Mouse (Mus musculus): ENCODE data around the gene Pram1. TPM values are rescaled to one million over a fixed set of nuclear protein-coding genes. Genes with fewer than 3 reads are reported as not detected.

Gene Pram1
- polyA plus RNA-seq, 1 experiment: 1.3 TPM

- no peaks in the 10 kb centered on the region for H3K4me1 ChIP-seq (ENCODE audit: control insufficient read depth, insufficient read depth, insufficient read length, low read length)
- no peak overlapping the region for H3K27ac ChIP-seq (ENCODE audit: insufficient read depth, low read depth, low read length)
- WGBS: 37% methylated on average over 3 of the region's 3 CpGs
- H3K4me3 ChIP-seq (ENCODE audit: low read depth, low read length): no peak overlapping the region
- H3K36me3 ChIP-seq (ENCODE audit: control insufficient read depth, insufficient read depth, low read length): peaks cover 52% of the 10 kb centered on the region
- TF ChIP-seq CTCF (IDR thresholded peaks at IDR 0.05; ENCODE audit: extremely low read depth, insufficient read length, insufficient replicate concordance, low read depth, low read length) (no peak), POLR2A (IDR thresholded peaks at IDR 0.05; ENCODE audit: low read depth, low read length) (no peak)
- H3K27me3 ChIP-seq (ENCODE audit: control insufficient read depth, insufficient read depth, low read length): no peaks in the 10 kb centered on the region
These were observed 29.0 kb downstream of the Pram1 start for GRCm38 (mm10) chr17:33666813-33667212.

DNA sequence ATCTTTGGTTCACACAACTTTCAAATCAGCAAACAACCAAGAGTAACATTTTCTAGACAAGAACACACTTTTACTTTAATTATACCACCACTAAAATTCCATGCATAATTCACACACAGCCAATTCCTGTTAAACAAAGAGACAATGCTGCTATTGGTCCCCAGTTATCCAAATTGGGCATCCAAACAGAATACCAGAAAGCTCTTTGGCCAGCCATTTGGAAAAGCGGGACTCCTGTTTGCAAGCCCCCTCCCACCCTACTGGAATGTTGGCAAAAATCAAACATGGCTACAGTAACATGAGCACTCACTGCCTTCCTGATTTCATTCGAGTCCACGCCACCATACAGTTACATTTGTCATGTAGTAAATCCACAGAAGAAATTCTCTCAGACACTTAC lies 31.8 kb downstream of the Pram1 start:
- no peak for TF ChIP-seq CTCF (IDR thresholded peaks at IDR 0.05; ENCODE audit: extremely low read depth, insufficient read length, insufficient replicate concordance, low read depth, low read length)
- no peak for TF ChIP-seq POLR2A (IDR thresholded peaks at IDR 0.05; ENCODE audit: low read depth, low read length)

DNA sequence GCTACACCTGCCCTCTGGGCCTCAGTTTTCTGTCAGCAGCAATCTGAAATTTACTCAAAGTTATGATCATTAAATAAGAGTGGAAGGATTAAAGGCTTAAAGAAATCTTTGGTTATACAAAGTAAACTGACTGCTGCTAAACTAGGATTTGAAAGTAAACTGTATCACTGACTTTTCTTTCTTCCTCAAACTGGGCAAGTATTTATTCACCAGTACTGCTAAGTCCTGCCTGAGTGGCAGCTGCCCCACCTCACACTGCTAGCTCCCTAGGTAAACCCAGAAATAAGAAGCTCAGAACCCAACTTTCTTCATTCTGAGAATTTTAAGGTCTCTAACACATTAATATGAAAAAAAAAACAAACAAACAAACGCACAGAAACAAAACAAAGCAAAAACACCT lies 36.0 kb downstream of the Pram1 start:
- H3K36me3 ChIP-seq (ENCODE audit: control insufficient read depth, insufficient read depth, low read length): peaks cover 28% of the 10 kb centered on the region
- no peak overlapping the region for H3K27ac ChIP-seq (ENCODE audit: insufficient read depth, low read depth, low read length)
- WGBS: 71% methylated on average over 1 of the region's 1 CpGs
- peaks cover 3% of the 10 kb centered on the region; the same call in 1 of the 2 replicates for H3K4me1 ChIP-seq (ENCODE audit: control insufficient read depth, insufficient read depth, insufficient read length, low read length)
- no peak overlapping the region for H3K4me3 ChIP-seq (ENCODE audit: low read depth, low read length)
- no peaks in the 10 kb centered on the region for H3K27me3 ChIP-seq (ENCODE audit: control insufficient read depth, insufficient read depth, low read length)
- TF ChIP-seq POLR2A (IDR thresholded peaks at IDR 0.05; ENCODE audit: low read depth, low read length) (no peak), CTCF (IDR thresholded peaks at IDR 0.05; ENCODE audit: extremely low read depth, insufficient read length, insufficient replicate concordance, low read depth, low read length) (no peak)

More for the DNA sequence above, 31.8 kb downstream of the Pram1 start:
- no peak overlapping the region for H3K27ac ChIP-seq (ENCODE audit: insufficient read depth, low read depth, low read length)
- no peaks in the 10 kb centered on the region for H3K4me1 ChIP-seq (ENCODE audit: control insufficient read depth, insufficient read depth, insufficient read length, low read length)
- peaks cover 42% of the 10 kb centered on the region for H3K36me3 ChIP-seq (ENCODE audit: control insufficient read depth, insufficient read depth, low read length)
- 89% methylated on average over 3 of the region's 3 CpGs for WGBS
- no peak overlapping the region for H3K4me3 ChIP-seq (ENCODE audit: low read depth, low read length)
- H3K27me3 ChIP-seq (ENCODE audit: control insufficient read depth, insufficient read depth, low read length): no peaks in the 10 kb centered on the region

DNA sequence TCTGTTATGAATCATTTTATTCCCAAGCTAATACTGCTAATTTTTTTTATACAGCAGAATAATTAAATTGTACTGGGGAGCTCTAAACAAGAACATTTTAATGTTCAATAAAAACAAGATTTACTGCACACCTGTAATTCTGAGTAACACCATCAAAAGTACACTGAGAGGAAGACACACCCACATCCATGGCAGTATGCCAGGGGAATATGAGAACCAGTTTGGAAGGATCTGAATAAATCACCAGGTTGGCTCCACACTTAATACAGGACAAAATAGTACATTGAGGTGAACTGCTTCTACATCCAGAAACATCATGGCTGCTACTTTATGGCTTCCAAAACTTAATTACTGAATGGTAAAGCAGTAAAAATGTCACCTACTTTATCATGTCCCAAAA lies 37.6 kb downstream of the Pram1 start:
- H3K27ac ChIP-seq (ENCODE audit: insufficient read depth, low read depth, low read length): no peak overlapping the region
- no peak overlapping the region for H3K4me3 ChIP-seq (ENCODE audit: low read depth, low read length)

GRCm38 (mm10) chr17:33676086-33676485 lies 38.2 kb downstream of the Pram1 start:
- Histone ChIP-seq H3K4me3 (ENCODE audit: low read depth, low read length) (no peak overlapping the region), H3K27ac (ENCODE audit: insufficient read depth, low read depth, low read length) (no peak overlapping the region), H3K27me3 (ENCODE audit: control insufficient read depth, insufficient read depth, low read length) (no peaks in the 10 kb centered on the region), H3K4me1 (ENCODE audit: control insufficient read depth, insufficient read depth, insufficient read length, low read length) (peaks cover 5% of the 10 kb centered on the region; the same call in 1 of the 2 replicates), H3K36me3 (ENCODE audit: control insufficient read depth, insufficient read depth, low read length) (peaks cover 18% of the 10 kb centered on the region)
- TF ChIP-seq CTCF (IDR thresholded peaks at IDR 0.05; ENCODE audit: extremely low read depth, insufficient read length, insufficient replicate concordance, low read depth, low read length) (no peak), POLR2A (IDR thresholded peaks at IDR 0.05; ENCODE audit: low read depth, low read length) (no peak)
- WGBS: 85% methylated on average over 2 of the region's 2 CpGs

More for the DNA sequence above, 37.6 kb downstream of the Pram1 start:
- no peak for TF ChIP-seq POLR2A (IDR thresholded peaks at IDR 0.05; ENCODE audit: low read depth, low read length)
- TF ChIP-seq CTCF (IDR thresholded peaks at IDR 0.05; ENCODE audit: extremely low read depth, insufficient read length, insufficient replicate concordance, low read depth, low read length): no peak
- H3K36me3 ChIP-seq (ENCODE audit: control insufficient read depth, insufficient read depth, low read length): peaks cover 19% of the 10 kb centered on the region
- no peaks in the 10 kb centered on the region for H3K27me3 ChIP-seq (ENCODE audit: control insufficient read depth, insufficient read depth, low read length)
- H3K4me1 ChIP-seq (ENCODE audit: control insufficient read depth, insufficient read depth, insufficient read length, low read length): peaks cover 5% of the 10 kb centered on the region; the same call in 1 of the 2 replicates

DNA sequence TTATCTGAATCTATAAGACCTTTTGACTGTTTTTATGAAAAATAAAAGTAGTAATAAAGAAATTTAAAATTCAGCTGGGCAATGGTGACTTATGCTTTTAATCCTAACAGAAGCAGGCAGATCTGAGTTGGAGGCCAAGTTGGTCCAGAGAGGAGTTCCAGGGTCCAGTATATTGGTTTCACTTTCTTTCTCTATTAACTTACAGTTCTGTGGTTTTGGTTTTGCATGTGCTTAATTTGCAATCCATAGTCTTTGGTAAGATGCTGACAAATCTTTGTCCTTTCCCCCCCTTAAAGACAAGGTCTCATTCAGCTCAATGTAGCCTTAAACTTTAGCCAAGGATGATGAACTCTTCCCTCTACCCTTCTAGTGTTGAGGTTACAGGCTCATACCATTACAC lies 40.9 kb downstream of the Pram1 start:
- no peaks in the 10 kb centered on the region for H3K27me3 ChIP-seq (ENCODE audit: control insufficient read depth, insufficient read depth, low read length)
- H3K27ac ChIP-seq (ENCODE audit: insufficient read depth, low read depth, low read length): no peak overlapping the region
- TF ChIP-seq CTCF (IDR thresholded peaks at IDR 0.05; ENCODE audit: extremely low read depth, insufficient read length, insufficient replicate concordance, low read depth, low read length): no peak
- TF ChIP-seq POLR2A (IDR thresholded peaks at IDR 0.05; ENCODE audit: low read depth, low read length): no peak
- H3K4me3 ChIP-seq (ENCODE audit: low read depth, low read length): no peak overlapping the region
- peaks cover 13% of the 10 kb centered on the region for H3K36me3 ChIP-seq (ENCODE audit: control insufficient read depth, insufficient read depth, low read length)
- H3K4me1 ChIP-seq (ENCODE audit: control insufficient read depth, insufficient read depth, insufficient read length, low read length): peaks cover 15% of the 10 kb centered on the region; the same call in 1 of the 2 replicates

DNA sequence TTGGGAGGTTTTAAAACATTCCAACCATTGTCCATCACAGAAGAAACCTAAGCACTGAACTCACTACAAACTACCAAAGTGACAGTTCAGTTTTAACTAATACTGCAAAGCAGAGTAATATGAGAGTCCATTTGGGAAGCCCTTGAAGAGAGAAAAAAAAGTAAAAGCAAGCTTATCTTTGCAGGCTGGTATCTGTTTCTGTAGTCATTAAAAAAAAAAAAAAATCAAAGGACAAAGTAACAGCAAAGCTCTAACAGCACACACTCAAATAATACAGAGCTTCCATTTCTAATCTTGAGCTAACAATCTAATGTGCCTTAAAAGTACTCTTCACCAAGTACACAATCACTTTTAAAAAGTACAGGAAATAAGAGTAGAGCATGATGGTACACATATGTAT lies 43.9 kb downstream of the Pram1 start:
- Histone ChIP-seq H3K27ac (ENCODE audit: insufficient read depth, low read depth, low read length) (0 out of 2 replicates have a peak overlapping the region, but pooled peaks have one; percentile 34), H3K36me3 (ENCODE audit: control insufficient read depth, insufficient read depth, low read length) (peaks cover 4% of the 10 kb centered on the region)
- no peak for TF ChIP-seq POLR2A (IDR thresholded peaks at IDR 0.05; ENCODE audit: low read depth, low read length)
- no peak for TF ChIP-seq CTCF (IDR thresholded peaks at IDR 0.05; ENCODE audit: extremely low read depth, insufficient read length, insufficient replicate concordance, low read depth, low read length)

More for the DNA sequence above, 43.9 kb downstream of the Pram1 start:
- H3K4me1 ChIP-seq (ENCODE audit: control insufficient read depth, insufficient read depth, insufficient read length, low read length): peaks cover 14% of the 10 kb centered on the region; the same call in 1 of the 2 replicates
- H3K4me3 ChIP-seq (ENCODE audit: low read depth, low read length): no peak overlapping the region
- H3K27me3 ChIP-seq (ENCODE audit: control insufficient read depth, insufficient read depth, low read length): no peaks in the 10 kb centered on the region

Data from small intestine, adult 2 months (tissue).